Mouse (Mus musculus): ENCODE data around the gene Olfr328. TPM values are rescaled to one million over a fixed set of nuclear protein-coding genes. Genes with fewer than 3 reads are reported as not detected.

Gene Olfr328
- polyA plus RNA-seq (2014; fragmentation: Nextera tagmentation; extraction: Ambion mirVana), result 0.05 and 0.08 TPM in 2 replicates

DNA sequence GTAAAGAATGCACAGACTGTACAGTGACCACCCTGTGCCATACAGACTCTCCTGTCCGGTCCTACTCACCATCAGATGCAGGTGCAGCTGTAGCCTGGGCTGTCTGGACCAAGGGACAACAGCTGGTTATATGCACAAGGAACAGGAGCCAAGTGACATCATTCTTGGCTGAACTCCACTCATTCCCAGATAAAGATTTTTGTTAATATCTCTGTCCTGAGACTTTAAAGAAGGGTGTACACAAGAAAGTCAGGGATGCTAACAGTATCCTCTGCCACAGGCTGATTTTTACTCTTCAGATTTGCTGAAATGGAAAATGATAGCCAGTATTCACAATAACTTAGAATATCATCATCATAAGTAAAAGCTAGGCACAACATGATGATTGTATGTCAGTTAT lies at the start of gene Olfr328:
Olfr328 (minus strand) TSS at position 101 of the 400 bp plus-strand sequence.
- 96% methylated on average over 1 of the region's 1 CpGs for WGBS
- no peak within 1 kb of the TSS for H3K4me3 ChIP-seq (ENCODE audit: low read depth, low read length)

DNA sequence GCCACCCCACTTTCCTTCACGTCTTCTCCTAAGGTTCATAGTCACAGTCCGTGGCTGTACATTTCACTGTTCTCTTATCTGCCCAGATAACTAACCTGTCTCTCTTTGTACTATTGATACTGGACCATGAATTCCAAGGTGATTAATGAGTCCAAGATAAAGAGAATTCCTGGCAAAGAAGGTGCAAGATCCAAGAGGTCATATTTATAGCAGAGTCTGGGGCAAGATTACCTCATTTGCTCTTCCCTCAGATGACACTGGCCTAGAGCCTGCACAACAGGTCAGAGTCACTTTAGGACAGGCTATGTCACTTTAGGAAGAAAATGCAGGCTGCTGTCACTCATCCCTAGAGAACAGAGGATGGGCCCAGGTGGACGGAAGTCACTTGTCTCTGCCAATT lies 49.8 kb upstream of the Olfr328 start:
- no peak overlapping the region for H3K4me3 ChIP-seq (ENCODE audit: low read depth, low read length)
- WGBS, result 57% methylated on average over 3 of the region's 3 CpGs
- ATAC-seq (replicated peaks; ENCODE audit: low FRiP score) (no peak), DNase-seq (ENCODE audit: low spot score) (no peak)
- H3K36me3 ChIP-seq (ENCODE audit: control insufficient read depth, insufficient read depth, low read length), result no peaks in the 10 kb centered on the region
- no peaks in the 10 kb centered on the region for H3K27me3 ChIP-seq (replicated peaks; ENCODE audit: control insufficient read depth, insufficient read depth, low read length)
- H3K27ac ChIP-seq (ENCODE audit: low read depth, low read length), result no peak overlapping the region
- no peaks in the 10 kb centered on the region for H3K4me1 ChIP-seq (replicated peaks; ENCODE audit: control insufficient read depth, insufficient read depth, low read length)
- no peaks in the 10 kb centered on the region for H3K9me3 ChIP-seq (ENCODE audit: control insufficient read depth, low read length)
- H3K9ac ChIP-seq (ENCODE audit: low read depth, low read length), result no peak overlapping the region
- H3K4me2 ChIP-seq, result no peak overlapping the region

More for the DNA sequence above, at the start of gene Olfr328:
- ATAC-seq (replicated peaks; ENCODE audit: low FRiP score), result no peak
- Histone ChIP-seq H3K9me3 (ENCODE audit: control insufficient read depth, low read length) (no peaks in the 10 kb centered on the region), H3K27ac (ENCODE audit: low read depth, low read length) (no peak within 1 kb of the TSS), H3K9ac (ENCODE audit: low read depth, low read length) (no peak within 1 kb of the TSS), H3K36me3 (ENCODE audit: control insufficient read depth, insufficient read depth, low read length) (no peaks in the 10 kb centered on the region), H3K4me1 (replicated peaks; ENCODE audit: control insufficient read depth, insufficient read depth, low read length) (no peaks in the 10 kb centered on the region), H3K27me3 (replicated peaks; ENCODE audit: control insufficient read depth, insufficient read depth, low read length) (no peaks in the 10 kb centered on the region), H3K4me2 (no peak within 1 kb of the TSS)
- no peak for DNase-seq (ENCODE audit: low spot score)

DNA sequence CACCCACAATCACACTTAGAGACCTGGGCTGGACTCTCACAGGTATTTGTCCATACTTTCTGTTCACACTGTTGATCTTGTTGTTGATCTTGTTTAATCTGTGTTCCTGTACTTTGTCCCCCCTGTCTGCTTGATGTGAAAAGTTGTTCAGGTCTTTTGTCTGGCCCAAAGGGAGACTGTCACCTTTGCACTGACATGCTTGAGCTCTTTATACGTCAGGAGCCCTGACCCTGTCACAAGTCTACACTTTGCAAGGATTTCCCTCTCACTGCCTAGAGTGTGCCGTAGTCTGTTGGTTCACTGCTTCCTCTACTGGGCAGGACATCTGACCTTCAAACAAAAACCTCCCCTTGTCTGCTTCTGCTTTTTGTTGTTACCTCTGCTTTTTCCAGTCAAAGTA lies 49.3 kb upstream of the Olfr328 start:
- no peaks in the 10 kb centered on the region for H3K27me3 ChIP-seq (replicated peaks; ENCODE audit: control insufficient read depth, insufficient read depth, low read length)
- no peaks in the 10 kb centered on the region for H3K36me3 ChIP-seq (ENCODE audit: control insufficient read depth, insufficient read depth, low read length)
- ATAC-seq (replicated peaks; ENCODE audit: low FRiP score) (no peak), DNase-seq (ENCODE audit: low spot score) (no peak)
- H3K9me3 ChIP-seq (ENCODE audit: control insufficient read depth, low read length), result no peaks in the 10 kb centered on the region
- H3K4me2 ChIP-seq, result no peak overlapping the region
- no peaks in the 10 kb centered on the region for H3K4me1 ChIP-seq (replicated peaks; ENCODE audit: control insufficient read depth, insufficient read depth, low read length)
- H3K4me3 ChIP-seq (ENCODE audit: low read depth, low read length), result no peak overlapping the region
- no peak overlapping the region for H3K9ac ChIP-seq (ENCODE audit: low read depth, low read length)
- 47% methylated on average over 2 of the region's 2 CpGs for WGBS
- H3K27ac ChIP-seq (ENCODE audit: low read depth, low read length), result no peak overlapping the region

DNA sequence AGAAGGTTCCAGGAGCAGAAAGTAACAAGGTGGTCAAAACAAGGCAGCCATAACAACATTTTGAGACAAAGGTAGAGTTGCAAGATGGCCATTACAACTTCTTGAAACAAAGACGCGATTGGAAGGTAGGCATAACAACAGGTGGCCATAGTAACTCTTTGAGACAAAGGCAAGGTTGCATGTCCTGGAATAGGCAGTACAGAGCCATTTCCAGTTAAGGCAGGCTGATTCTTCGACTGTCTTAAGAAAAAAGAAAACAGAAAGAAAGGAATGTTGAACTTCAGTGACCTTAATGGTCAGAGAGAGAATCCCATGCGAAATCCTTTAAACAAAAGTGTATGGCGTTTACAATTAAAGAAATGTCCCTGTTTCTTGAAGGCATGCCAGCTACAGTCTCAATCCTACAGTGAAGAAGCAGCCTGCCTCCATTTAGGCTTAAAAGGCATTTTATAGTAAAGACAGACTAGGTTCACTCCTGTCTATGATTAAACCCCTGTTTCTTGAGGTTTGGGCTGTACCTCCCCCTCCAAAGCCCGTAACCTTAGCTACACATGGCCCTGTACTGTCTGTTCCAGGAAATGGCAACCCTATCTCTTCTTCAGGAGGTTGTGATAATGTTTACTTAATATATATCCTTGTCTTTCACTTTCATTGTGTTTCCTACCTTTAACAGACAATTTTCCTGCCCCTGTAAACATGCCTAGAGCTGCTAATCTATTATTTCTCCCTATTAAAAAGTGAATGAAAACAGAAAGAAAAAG lies 47.5 kb upstream of the Olfr328 start:
- DNase-seq (ENCODE audit: low spot score) (no peak), ATAC-seq (replicated peaks; ENCODE audit: low FRiP score) (no peak; the same call in 1 of the 2 replicates)
- Histone ChIP-seq H3K27ac (ENCODE audit: low read depth, low read length) (no peak overlapping the region), H3K4me1 (replicated peaks; ENCODE audit: control insufficient read depth, insufficient read depth, low read length) (no peaks in the 10 kb centered on the region), H3K27me3 (replicated peaks; ENCODE audit: control insufficient read depth, insufficient read depth, low read length) (no peaks in the 10 kb centered on the region), H3K4me2 (no peak overlapping the region), H3K4me3 (ENCODE audit: low read depth, low read length) (no peak overlapping the region), H3K9me3 (ENCODE audit: control insufficient read depth, low read length) (no peaks in the 10 kb centered on the region), H3K36me3 (ENCODE audit: control insufficient read depth, insufficient read depth, low read length) (no peaks in the 10 kb centered on the region), H3K9ac (ENCODE audit: low read depth, low read length) (no peak overlapping the region)
- 69% methylated on average over 6 of the region's 6 CpGs for WGBS

DNA sequence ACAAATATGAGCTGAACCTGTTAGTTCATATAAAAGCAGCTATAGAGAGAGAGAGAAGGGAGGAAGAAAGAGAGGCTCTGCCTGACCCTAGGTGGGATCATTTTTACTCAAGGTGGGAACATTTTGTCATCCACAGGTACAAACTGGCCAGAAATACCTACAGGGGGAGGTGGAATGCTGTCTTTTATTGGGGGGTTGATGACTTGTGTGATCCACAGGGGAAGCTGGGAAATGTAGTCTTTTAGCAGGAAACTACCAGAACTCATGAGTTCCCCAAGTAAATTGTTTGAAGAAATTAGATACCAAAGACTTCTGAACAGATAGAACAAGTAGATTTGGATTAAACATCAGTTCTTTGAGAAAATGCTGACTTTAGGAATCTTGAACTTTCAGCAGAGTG lies 46.6 kb upstream of the Olfr328 start:
- Histone ChIP-seq H3K9me3 (ENCODE audit: control insufficient read depth, low read length) (no peaks in the 10 kb centered on the region), H3K36me3 (ENCODE audit: control insufficient read depth, insufficient read depth, low read length) (no peaks in the 10 kb centered on the region), H3K4me2 (no peak overlapping the region), H3K27ac (ENCODE audit: low read depth, low read length) (no peak overlapping the region), H3K4me1 (replicated peaks; ENCODE audit: control insufficient read depth, insufficient read depth, low read length) (no peaks in the 10 kb centered on the region), H3K9ac (ENCODE audit: low read depth, low read length) (no peak overlapping the region), H3K27me3 (replicated peaks; ENCODE audit: control insufficient read depth, insufficient read depth, low read length) (no peaks in the 10 kb centered on the region), H3K4me3 (ENCODE audit: low read depth, low read length) (no peak overlapping the region)
- ATAC-seq (replicated peaks; ENCODE audit: low FRiP score) (no peak), DNase-seq (ENCODE audit: low spot score) (no peak)

DNA sequence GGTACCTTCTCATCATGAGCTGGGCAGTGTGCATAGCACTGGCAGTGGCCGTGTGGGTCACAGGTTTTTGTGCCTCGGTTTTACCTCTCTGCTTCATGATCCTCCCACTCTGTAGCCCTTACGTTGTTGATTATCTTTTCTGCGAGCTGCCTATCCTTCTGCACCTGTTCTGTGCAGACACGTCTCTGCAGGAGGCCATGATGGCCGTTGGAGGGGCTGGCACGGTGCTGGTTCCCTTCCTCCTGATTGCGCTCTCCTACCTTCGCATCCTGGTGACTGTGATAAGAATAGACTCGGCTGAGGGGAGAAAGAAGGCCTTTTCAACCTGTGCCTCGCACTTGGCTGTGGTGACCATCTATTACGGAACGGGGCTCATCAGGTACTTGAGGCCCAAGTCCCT lies 42.4 kb upstream of the Olfr328 start:
- DNase-seq (ENCODE audit: low spot score) (no peak), ATAC-seq (replicated peaks; ENCODE audit: low FRiP score) (no peak)
- WGBS, result 73% methylated on average over 13 of the region's 13 CpGs
- Histone ChIP-seq H3K27ac (ENCODE audit: low read depth, low read length) (no peak overlapping the region), H3K27me3 (replicated peaks; ENCODE audit: control insufficient read depth, insufficient read depth, low read length) (no peaks in the 10 kb centered on the region), H3K4me2 (no peak overlapping the region), H3K4me1 (replicated peaks; ENCODE audit: control insufficient read depth, insufficient read depth, low read length) (no peaks in the 10 kb centered on the region), H3K36me3 (ENCODE audit: control insufficient read depth, insufficient read depth, low read length) (no peaks in the 10 kb centered on the region), H3K4me3 (ENCODE audit: low read depth, low read length) (no peak overlapping the region), H3K9ac (ENCODE audit: low read depth, low read length) (no peak overlapping the region), H3K9me3 (ENCODE audit: control insufficient read depth, low read length) (no peaks in the 10 kb centered on the region)

DNA sequence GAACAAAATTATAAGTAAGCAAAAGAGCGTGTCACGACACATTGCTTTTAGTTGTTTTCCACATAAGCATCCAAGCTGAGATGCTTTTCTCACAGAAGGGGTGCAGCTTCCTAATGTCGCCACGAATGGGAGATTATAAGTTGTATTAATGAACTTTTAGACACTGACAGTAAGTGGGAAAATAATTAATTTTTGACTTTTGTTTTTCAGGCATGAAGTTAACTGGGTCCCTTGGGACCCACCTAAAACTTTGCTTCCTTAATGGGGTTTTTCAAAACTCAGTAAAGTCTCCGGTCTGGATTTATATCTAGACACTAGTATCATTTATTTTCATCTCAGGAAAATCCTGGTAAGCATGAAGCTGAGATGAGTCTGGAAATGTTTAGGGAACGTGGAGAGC lies 39.4 kb upstream of the Olfr328 start, which contains the start of gene Olfr324:
Olfr324 (plus strand) TSS at position 301 of the 400 bp plus-strand sequence.
- ATAC-seq (replicated peaks; ENCODE audit: low FRiP score), result no peak
- no peaks in the 10 kb centered on the region for H3K9me3 ChIP-seq (ENCODE audit: control insufficient read depth, low read length)
- no peaks in the 10 kb centered on the region for H3K27me3 ChIP-seq (replicated peaks; ENCODE audit: control insufficient read depth, insufficient read depth, low read length)
- no peak for DNase-seq (ENCODE audit: low spot score)
- WGBS, result 77% methylated on average over 6 of the region's 6 CpGs
- no peaks in the 10 kb centered on the region for H3K4me1 ChIP-seq (replicated peaks; ENCODE audit: control insufficient read depth, insufficient read depth, low read length)
- H3K4me3 ChIP-seq (ENCODE audit: low read depth, low read length), result no peak within 1 kb of the TSS
- no peaks in the 10 kb centered on the region for H3K36me3 ChIP-seq (ENCODE audit: control insufficient read depth, insufficient read depth, low read length)
- H3K27ac ChIP-seq (ENCODE audit: low read depth, low read length), result no peak within 1 kb of the TSS
- no peak within 1 kb of the TSS for H3K9ac ChIP-seq (ENCODE audit: low read depth, low read length)
- no peak within 1 kb of the TSS for H3K4me2 ChIP-seq

DNA sequence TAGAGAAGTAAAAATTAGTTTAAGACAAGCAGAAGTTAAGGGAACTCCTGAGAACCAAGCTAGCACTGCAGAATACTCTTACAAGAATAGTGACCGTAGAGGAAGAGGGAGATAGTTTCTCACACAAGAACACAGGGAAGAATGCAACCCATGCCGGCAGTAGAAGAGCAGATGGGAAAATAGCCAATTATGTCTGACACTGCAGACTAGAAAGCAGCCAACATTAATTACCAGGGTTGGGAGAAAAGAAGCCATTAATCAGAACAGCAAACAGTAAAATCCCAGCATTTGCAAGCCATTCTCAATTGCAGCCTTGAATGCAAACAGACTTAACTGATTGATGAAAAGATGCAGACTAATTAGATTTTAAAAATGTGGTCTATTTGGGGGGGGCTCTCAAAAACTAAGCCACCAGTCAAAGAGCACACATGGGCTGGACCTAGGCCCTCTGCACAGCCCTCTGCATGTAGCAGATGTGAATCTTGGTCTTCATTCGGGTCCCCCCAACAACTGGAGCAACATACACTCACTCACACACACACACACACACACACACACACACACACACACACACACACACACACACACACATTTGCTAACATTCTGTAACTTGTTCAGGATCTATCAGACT lies 33.3 kb upstream of the Olfr328 start:
- no peaks in the 10 kb centered on the region for H3K9me3 ChIP-seq (ENCODE audit: control insufficient read depth, low read length)
- DNase-seq (ENCODE audit: low spot score) (no peak), ATAC-seq (replicated peaks; ENCODE audit: low FRiP score) (no peak)
- WGBS, result 79% methylated on average over 3 of the region's 3 CpGs
- H3K27me3 ChIP-seq (replicated peaks; ENCODE audit: control insufficient read depth, insufficient read depth, low read length), result no peaks in the 10 kb centered on the region
- no peaks in the 10 kb centered on the region for H3K36me3 ChIP-seq (ENCODE audit: control insufficient read depth, insufficient read depth, low read length)
- no peaks in the 10 kb centered on the region for H3K4me1 ChIP-seq (replicated peaks; ENCODE audit: control insufficient read depth, insufficient read depth, low read length)
- no peak overlapping the region for H3K4me3 ChIP-seq (ENCODE audit: low read depth, low read length)
- no peak overlapping the region for H3K4me2 ChIP-seq
- no peak overlapping the region for H3K27ac ChIP-seq (ENCODE audit: low read depth, low read length)
- H3K9ac ChIP-seq (ENCODE audit: low read depth, low read length), result no peak overlapping the region

DNA sequence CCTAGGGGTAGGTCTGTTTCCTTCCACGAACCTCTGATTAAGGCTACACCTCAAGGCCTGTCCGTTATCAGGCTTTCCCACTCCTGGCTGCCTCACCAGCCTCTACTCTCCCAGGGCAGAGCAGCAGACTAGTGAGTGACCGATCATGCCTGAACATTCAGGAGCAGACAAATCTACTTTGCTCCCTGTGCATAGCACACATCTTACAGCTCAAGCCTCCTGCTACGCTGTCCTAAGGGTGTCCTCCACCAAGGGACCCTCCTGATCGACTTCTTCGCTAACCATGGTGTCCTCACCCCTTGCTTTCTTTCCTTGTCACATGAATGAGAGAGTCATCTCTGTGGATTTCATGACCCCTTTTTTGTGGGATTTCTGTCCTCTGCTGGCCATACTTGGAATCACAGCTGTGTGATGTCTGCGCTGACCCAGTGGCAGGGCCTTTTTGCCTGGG lies 32.5 kb upstream of the Olfr328 start:
- Histone ChIP-seq H3K36me3 (ENCODE audit: control insufficient read depth, insufficient read depth, low read length) (no peaks in the 10 kb centered on the region), H3K4me2 (peak overlapping the region; percentile 13), H3K9me3 (ENCODE audit: control insufficient read depth, low read length) (no peaks in the 10 kb centered on the region), H3K4me3 (ENCODE audit: low read depth, low read length) (no peak overlapping the region), H3K27ac (ENCODE audit: low read depth, low read length) (peak overlapping the region; percentile 35), H3K27me3 (replicated peaks; ENCODE audit: control insufficient read depth, insufficient read depth, low read length) (no peaks in the 10 kb centered on the region), H3K4me1 (replicated peaks; ENCODE audit: control insufficient read depth, insufficient read depth, low read length) (no peaks in the 10 kb centered on the region), H3K9ac (ENCODE audit: low read depth, low read length) (no peak overlapping the region)
- ATAC-seq (replicated peaks; ENCODE audit: low FRiP score) (peak; percentile 99), DNase-seq (ENCODE audit: low spot score) (peak; percentile 51)
- 43% methylated on average over 7 of the region's 7 CpGs for WGBS

All from liver, embryonic 11.5 days (tissue).